Mouse (Mus musculus): ENCODE results near the gene Macrod1. TPM values are rescaled to one million over a fixed set of nuclear protein-coding genes. Genes with fewer than 3 reads are reported as not detected.

Macrod1 gene
- polyA plus RNA-seq, 1 experiment from 2014 or later = 4.8 TPM

GRCm38 (mm10) chr19:7103349-7103992 lies 46.9 kb downstream of the Macrod1 start:
- H3K9ac ChIP-seq (ENCODE audit: low read length) = no peak overlapping the region
- no peak overlapping the region for H3K4me3 ChIP-seq (ENCODE audit: low read depth, low read length)
- no peak for DNase-seq (ENCODE audit: low spot score)
- no peaks in the 10 kb centered on the region for H3K36me3 ChIP-seq (ENCODE audit: control insufficient read depth, insufficient read depth, low read length)
- no peaks in the 10 kb centered on the region for H3K9me3 ChIP-seq (replicated peaks; ENCODE audit: control insufficient read depth, low read length)
- 68% methylated on average over 4 of the region's 4 CpGs for WGBS
- H3K27ac ChIP-seq (ENCODE audit: low read depth, low read length) = no peak overlapping the region; the same call in 1 of the 2 replicates
- H3K27me3 ChIP-seq (replicated peaks; ENCODE audit: control insufficient read depth, insufficient read depth, low read length) = no peaks in the 10 kb centered on the region
- no peak overlapping the region for H3K4me2 ChIP-seq (ENCODE audit: low read length)
- H3K4me1 ChIP-seq (ENCODE audit: control insufficient read depth, insufficient read depth, low read length) = peaks cover 29% of the 10 kb centered on the region
- ATAC-seq = peak; percentile 8; the same call in 1 of the 2 replicates

GRCm38 (mm10) chr19:7103993-7104401 lies 47.4 kb downstream of the Macrod1 start:
- peak overlapping the region; percentile 49 for H3K9ac ChIP-seq (ENCODE audit: low read length)
- ATAC-seq (peak; percentile 58; the same call in 1 of the 2 replicates), DNase-seq (ENCODE audit: low spot score) (no peak)
- no peaks in the 10 kb centered on the region for H3K9me3 ChIP-seq (replicated peaks; ENCODE audit: control insufficient read depth, low read length)
- no peak overlapping the region; the same call in 1 of the 2 replicates for H3K27ac ChIP-seq (ENCODE audit: low read depth, low read length)
- H3K27me3 ChIP-seq (replicated peaks; ENCODE audit: control insufficient read depth, insufficient read depth, low read length) = no peaks in the 10 kb centered on the region
- no peaks in the 10 kb centered on the region for H3K36me3 ChIP-seq (ENCODE audit: control insufficient read depth, insufficient read depth, low read length)
- no peak overlapping the region for H3K4me3 ChIP-seq (ENCODE audit: low read depth, low read length)
- 21% methylated on average over 19 of the region's 19 CpGs for WGBS
- H3K4me2 ChIP-seq (ENCODE audit: low read length) = no peak overlapping the region
- peaks cover 31% of the 10 kb centered on the region for H3K4me1 ChIP-seq (ENCODE audit: control insufficient read depth, insufficient read depth, low read length)

GRCm38 (mm10) chr19:7105544-7105943 lies 48.9 kb downstream of the Macrod1 start, which contains the start of gene Flrt1:
Flrt1 (minus strand) TSS chr19:7105729.
- Histone ChIP-seq H3K36me3 (ENCODE audit: control insufficient read depth, insufficient read depth, low read length) (no peaks in the 10 kb centered on the region), H3K27ac (ENCODE audit: low read depth, low read length) (no peak within 1 kb of the TSS), H3K4me2 (ENCODE audit: low read length) (no peak within 1 kb of the TSS), H3K27me3 (replicated peaks; ENCODE audit: control insufficient read depth, insufficient read depth, low read length) (no peaks in the 10 kb centered on the region), H3K9ac (ENCODE audit: low read length) (0 out of 2 replicates have a peak within 1 kb of the TSS, but pooled peaks have one; percentile 5), H3K9me3 (replicated peaks; ENCODE audit: control insufficient read depth, low read length) (no peaks in the 10 kb centered on the region), H3K4me1 (ENCODE audit: control insufficient read depth, insufficient read depth, low read length) (peaks cover 42% of the 10 kb centered on the region), H3K4me3 (ENCODE audit: low read depth, low read length) (no peak within 1 kb of the TSS)
- 22% methylated on average over 9 of the region's 9 CpGs for WGBS
- DNase-seq (ENCODE audit: low spot score) (no peak), ATAC-seq (no peak)

GRCm38 (mm10) chr19:7106566-7106965 lies 50.0 kb downstream of the Macrod1 start:
- Histone ChIP-seq H3K27ac (ENCODE audit: low read depth, low read length) (no peak overlapping the region), H3K4me3 (ENCODE audit: low read depth, low read length) (no peak overlapping the region), H3K27me3 (replicated peaks; ENCODE audit: control insufficient read depth, insufficient read depth, low read length) (no peaks in the 10 kb centered on the region), H3K9me3 (replicated peaks; ENCODE audit: control insufficient read depth, low read length) (no peaks in the 10 kb centered on the region), H3K4me2 (ENCODE audit: low read length) (no peak overlapping the region), H3K4me1 (ENCODE audit: control insufficient read depth, insufficient read depth, low read length) (peaks cover 49% of the 10 kb centered on the region), H3K9ac (ENCODE audit: low read length) (no peak overlapping the region), H3K36me3 (ENCODE audit: control insufficient read depth, insufficient read depth, low read length) (no peaks in the 10 kb centered on the region)
- ATAC-seq (no peak), DNase-seq (ENCODE audit: low spot score) (no peak)
- 88% methylated on average over 2 of the region's 2 CpGs for WGBS

DNA sequence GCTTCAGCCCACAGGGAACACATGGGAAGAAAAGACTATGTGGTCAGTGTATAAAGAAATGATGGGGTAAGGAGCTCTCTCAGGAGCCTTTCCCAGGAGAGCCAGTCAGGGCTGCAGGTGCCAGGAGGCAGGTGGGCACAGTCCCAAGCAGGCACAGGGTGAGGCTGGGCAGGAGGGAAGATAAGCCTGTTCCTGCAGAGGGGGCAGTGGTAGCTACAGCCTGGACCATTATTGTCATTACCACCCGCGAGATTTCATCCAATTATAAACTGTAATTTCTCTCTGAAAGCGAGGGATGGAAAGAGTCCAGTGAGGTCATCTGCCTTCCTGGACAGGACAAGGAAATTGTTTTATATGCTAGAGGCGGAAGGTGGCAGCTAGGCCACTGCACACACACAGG lies 50.6 kb downstream of the Macrod1 start:
- no peaks in the 10 kb centered on the region for H3K27me3 ChIP-seq (replicated peaks; ENCODE audit: control insufficient read depth, insufficient read depth, low read length)
- H3K4me3 ChIP-seq (ENCODE audit: low read depth, low read length) = no peak overlapping the region
- H3K9ac ChIP-seq (ENCODE audit: low read length) = no peak overlapping the region
- 83% methylated on average over 4 of the region's 4 CpGs for WGBS
- no peaks in the 10 kb centered on the region for H3K9me3 ChIP-seq (replicated peaks; ENCODE audit: control insufficient read depth, low read length)
- H3K36me3 ChIP-seq (ENCODE audit: control insufficient read depth, insufficient read depth, low read length) = no peaks in the 10 kb centered on the region
- H3K27ac ChIP-seq (ENCODE audit: low read depth, low read length) = no peak overlapping the region
- H3K4me1 ChIP-seq (ENCODE audit: control insufficient read depth, insufficient read depth, low read length) = peaks cover 45% of the 10 kb centered on the region
- no peak for DNase-seq (ENCODE audit: low spot score)
- no peak overlapping the region for H3K4me2 ChIP-seq (ENCODE audit: low read length)
- ATAC-seq = no peak

DNA sequence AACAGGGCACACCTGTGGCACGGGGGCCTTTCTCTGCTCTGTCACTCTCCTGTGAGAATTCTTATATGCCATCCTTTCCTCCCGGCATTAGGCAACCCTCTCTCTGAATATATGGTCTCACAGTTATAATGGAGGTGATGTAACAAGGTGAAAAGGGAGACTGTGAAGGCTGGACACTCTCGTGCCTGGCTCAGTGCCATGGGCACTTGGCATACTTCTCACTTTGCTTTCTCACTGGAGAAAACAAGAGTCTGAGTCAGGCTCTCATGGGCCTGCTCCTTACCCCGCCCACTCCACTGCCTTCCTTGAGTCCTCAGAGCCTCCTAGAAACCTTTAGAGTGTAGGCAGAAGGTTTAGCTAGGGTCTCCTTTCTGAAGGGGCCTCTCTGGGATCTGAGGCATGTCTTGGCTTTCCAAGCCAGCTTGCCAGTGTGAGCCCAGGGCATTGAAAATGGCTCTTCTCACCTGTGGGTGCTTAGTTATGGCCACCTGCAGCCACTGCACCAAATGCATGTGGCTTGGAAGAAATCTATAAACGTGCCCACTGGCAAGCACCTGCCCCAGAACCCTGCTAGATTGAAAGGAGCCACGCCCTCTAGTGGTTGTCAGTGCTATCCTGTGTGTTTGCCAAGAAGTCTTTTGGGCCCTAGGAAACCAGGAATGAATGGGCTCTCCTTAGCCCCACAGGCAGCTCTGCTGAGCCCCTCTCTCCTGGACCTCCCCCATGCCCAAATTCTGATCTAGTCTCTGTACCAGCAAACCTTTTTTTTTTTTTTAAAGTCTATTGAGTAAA lies 51.7 kb downstream of the Macrod1 start:
- H3K27ac ChIP-seq (ENCODE audit: low read depth, low read length) = no peak overlapping the region; the same call in 1 of the 2 replicates
- H3K4me2 ChIP-seq (ENCODE audit: low read length) = no peak overlapping the region
- no peak overlapping the region for H3K9ac ChIP-seq (ENCODE audit: low read length)
- H3K36me3 ChIP-seq (ENCODE audit: control insufficient read depth, insufficient read depth, low read length) = no peaks in the 10 kb centered on the region
- no peak overlapping the region for H3K4me3 ChIP-seq (ENCODE audit: low read depth, low read length)
- 46% methylated on average over 6 of the region's 6 CpGs for WGBS
- H3K9me3 ChIP-seq (replicated peaks; ENCODE audit: control insufficient read depth, low read length) = no peaks in the 10 kb centered on the region
- H3K4me1 ChIP-seq (ENCODE audit: control insufficient read depth, insufficient read depth, low read length) = peaks cover 45% of the 10 kb centered on the region
- ATAC-seq = no peak
- no peaks in the 10 kb centered on the region for H3K27me3 ChIP-seq (replicated peaks; ENCODE audit: control insufficient read depth, insufficient read depth, low read length)
- no peak for DNase-seq (ENCODE audit: low spot score)

GRCm38 (mm10) chr19:7110097-7110496 lies 53.5 kb downstream of the Macrod1 start:
- Histone ChIP-seq H3K4me1 (ENCODE audit: control insufficient read depth, insufficient read depth, low read length) (peaks cover 46% of the 10 kb centered on the region), H3K4me2 (ENCODE audit: low read length) (no peak overlapping the region), H3K4me3 (ENCODE audit: low read depth, low read length) (no peak overlapping the region), H3K9ac (ENCODE audit: low read length) (no peak overlapping the region), H3K27me3 (replicated peaks; ENCODE audit: control insufficient read depth, insufficient read depth, low read length) (no peaks in the 10 kb centered on the region), H3K9me3 (replicated peaks; ENCODE audit: control insufficient read depth, low read length) (no peaks in the 10 kb centered on the region), H3K36me3 (ENCODE audit: control insufficient read depth, insufficient read depth, low read length) (no peaks in the 10 kb centered on the region), H3K27ac (ENCODE audit: low read depth, low read length) (no peak overlapping the region)
- WGBS = 8% methylated on average over 5 of the region's 5 CpGs
- ATAC-seq = no peak
- no peak for DNase-seq (ENCODE audit: low spot score)

GRCm38 (mm10) chr19:7110875-7111274 lies 54.3 kb downstream of the Macrod1 start:
- Histone ChIP-seq H3K9me3 (replicated peaks; ENCODE audit: control insufficient read depth, low read length) (no peaks in the 10 kb centered on the region), H3K27ac (ENCODE audit: low read depth, low read length) (no peak overlapping the region), H3K4me1 (ENCODE audit: control insufficient read depth, insufficient read depth, low read length) (peaks cover 43% of the 10 kb centered on the region), H3K9ac (ENCODE audit: low read length) (no peak overlapping the region), H3K4me2 (ENCODE audit: low read length) (no peak overlapping the region), H3K36me3 (ENCODE audit: control insufficient read depth, insufficient read depth, low read length) (no peaks in the 10 kb centered on the region), H3K4me3 (ENCODE audit: low read depth, low read length) (no peak overlapping the region), H3K27me3 (replicated peaks; ENCODE audit: control insufficient read depth, insufficient read depth, low read length) (no peaks in the 10 kb centered on the region)
- ATAC-seq (no peak), DNase-seq (ENCODE audit: low spot score) (no peak)
- 45% methylated on average over 6 of the region's 6 CpGs for WGBS

DNA sequence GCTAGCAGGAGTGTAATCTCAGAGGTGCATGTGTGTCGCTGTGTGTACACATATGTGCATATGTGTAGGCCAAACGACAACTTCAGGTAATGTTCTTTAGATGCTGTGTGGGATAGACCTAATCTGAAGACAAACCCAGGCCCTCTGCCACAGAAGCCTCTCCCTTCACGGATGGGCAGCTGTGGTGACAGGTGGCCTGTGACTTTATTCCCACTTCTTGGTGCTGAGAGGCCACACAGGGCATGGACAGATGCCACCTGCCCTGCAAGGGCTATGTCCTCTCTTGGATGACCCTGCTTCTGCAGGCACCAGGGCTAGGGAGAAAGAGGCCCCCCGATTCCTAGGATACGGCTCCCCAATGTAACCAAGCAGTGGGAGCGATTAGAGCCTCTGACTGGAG lies 54.7 kb downstream of the Macrod1 start:
- Histone ChIP-seq H3K4me1 (ENCODE audit: control insufficient read depth, insufficient read depth, low read length) (peaks cover 43% of the 10 kb centered on the region), H3K4me2 (ENCODE audit: low read length) (no peak overlapping the region), H3K9ac (ENCODE audit: low read length) (no peak overlapping the region), H3K4me3 (ENCODE audit: low read depth, low read length) (no peak overlapping the region), H3K9me3 (replicated peaks; ENCODE audit: control insufficient read depth, low read length) (no peaks in the 10 kb centered on the region), H3K36me3 (ENCODE audit: control insufficient read depth, insufficient read depth, low read length) (no peaks in the 10 kb centered on the region), H3K27ac (ENCODE audit: low read depth, low read length) (no peak overlapping the region), H3K27me3 (replicated peaks; ENCODE audit: control insufficient read depth, insufficient read depth, low read length) (no peaks in the 10 kb centered on the region)
- DNase-seq (ENCODE audit: low spot score) (no peak), ATAC-seq (no peak)
- 88% methylated on average over 6 of the region's 6 CpGs for WGBS

Measured in forebrain, embryonic 14.5 days (tissue).